Mouse (Mus musculus) CD4-positive, CD25-positive, alpha-beta regulatory T cell, adult 4 months (primary cell): ENCODE measurements around the gene Cmip. TPM values are rescaled to one million over a fixed set of nuclear protein-coding genes. Genes with fewer than 3 reads are reported as not detected.

ENCODE experiments used
- ATAC-seq: one replicate; pipeline ENCODE4 v1.8.0; 2017
- polyA plus RNA-seq, 2 experiments: library from polyadenylated mRNA; unstranded; fragments of 100-300 nt; shearing (Covaris generic); gene quantifications; one replicate each; pipeline ENCODE4 v1.2.1; 2017

Gene Cmip
- polyA plus RNA-seq, 2 experiments from 2014 or later, result 28.6 to 31.0 TPM

- no peak for ATAC-seq
Measured at GRCm38 (mm10) chr8:117328758-117329157, 71.9 kb downstream of the Cmip start.

- no peak for ATAC-seq
Measured at GRCm38 (mm10) chr8:117329167-117329566, 72.3 kb downstream of the Cmip start.

- ATAC-seq, result no peak
Measured at GRCm38 (mm10) chr8:117329903-117330302, 73.0 kb downstream of the Cmip start.

- no peak for ATAC-seq
Measured at GRCm38 (mm10) chr8:117332229-117333010, 75.6 kb downstream of the Cmip start.

GRCm38 (mm10) chr8:117333619-117334018 is 76.8 kb downstream of the Cmip start:
- no peak for ATAC-seq

- ATAC-seq, result no peak
Measured at GRCm38 (mm10) chr8:117334058-117334747, 77.3 kb downstream of the Cmip start.

- no peak for ATAC-seq
Measured at GRCm38 (mm10) chr8:117334748-117335393, 78.0 kb downstream of the Cmip start.

- no peak for ATAC-seq
Measured at GRCm38 (mm10) chr8:117335423-117335822, 78.6 kb downstream of the Cmip start.

GRCm38 (mm10) chr8:117337188-117337587 is 80.3 kb downstream of the Cmip start:
- no peak for ATAC-seq

GRCm38 (mm10) chr8:117338678-117339077 is 81.8 kb downstream of the Cmip start:
- ATAC-seq, result peak; percentile 59

GRCm38 (mm10) chr8:117339296-117339957 is 82.6 kb downstream of the Cmip start:
- peak; percentile 10 for ATAC-seq

GRCm38 (mm10) chr8:117339958-117340651 is 83.2 kb downstream of the Cmip start:
- ATAC-seq, result no peak

GRCm38 (mm10) chr8:117340800-117341199 is 83.9 kb downstream of the Cmip start:
- ATAC-seq, result no peak

GRCm38 (mm10) chr8:117342735-117343385 is 86.0 kb downstream of the Cmip start:
- no peak for ATAC-seq

GRCm38 (mm10) chr8:117343484-117343883 is 86.6 kb downstream of the Cmip start:
- no peak for ATAC-seq

GRCm38 (mm10) chr8:117344899-117345298 is 88.0 kb downstream of the Cmip start:
- ATAC-seq, result no peak

GRCm38 (mm10) chr8:117345376-117345775 is 88.5 kb downstream of the Cmip start:
- no peak for ATAC-seq

GRCm38 (mm10) chr8:117347556-117347955 is 90.7 kb downstream of the Cmip start:
- ATAC-seq, result no peak

- no peak for ATAC-seq
Measured at GRCm38 (mm10) chr8:117348718-117349394, 92.0 kb downstream of the Cmip start.

- ATAC-seq, result no peak
Measured at GRCm38 (mm10) chr8:117349541-117349940, 92.7 kb downstream of the Cmip start.

- no peak for ATAC-seq
Measured at GRCm38 (mm10) chr8:117352098-117352497, 95.2 kb downstream of the Cmip start.
